ENCODE assay signal across 9 mouse cellular contexts in the genomic region with DNA sequence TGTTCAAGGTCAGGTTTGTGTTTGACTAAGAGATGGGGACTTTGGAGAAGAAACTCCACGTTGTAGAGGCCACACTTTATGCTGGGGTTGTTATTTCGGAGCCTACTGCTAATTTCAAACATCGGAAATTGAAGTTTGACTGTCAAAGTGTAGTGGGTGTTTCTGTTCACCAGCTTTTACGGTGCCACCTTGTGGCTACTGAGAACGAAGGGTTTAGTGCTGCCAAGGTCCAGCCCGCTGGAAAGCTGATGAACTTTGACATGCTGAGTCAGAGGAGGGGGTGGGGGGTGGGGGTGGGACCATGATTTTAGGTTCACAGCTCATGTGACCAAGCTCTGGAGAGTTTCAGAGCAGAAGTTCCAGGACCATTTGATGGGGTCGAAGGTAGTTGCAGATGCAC.
DNase-seq lines count a peak whose midpoint lies in the region; ATAC-seq and TF ChIP-seq lines count a peak whose summit lies in the region.
"Had no signal": no experiment of that assay in that cellular context is flagged by ENCODE, and none has a peak within 500 bp of the region (broad histone marks: within the 10 kb centered on the region; RNA-seq: fewer than 3 reads in every experiment).

No protein-coding gene starts in this region.

- peak; percentile 63 for TF ChIP-seq CTCF in stomach, postnatal 0 days (IDR thresholded peaks at IDR 0.05; ENCODE audit: low read depth)

- H3K36me3 ChIP-seq in heart, embryonic 13.5 days = no peaks in the 10 kb centered on the region
- no peaks in the 10 kb centered on the region for H3K36me3 ChIP-seq in midbrain, embryonic 14.5 days (ENCODE audit: control insufficient read depth, insufficient read depth, low read length)
- H3K36me3 ChIP-seq in midbrain, embryonic 13.5 days = no peaks in the 10 kb centered on the region
- H3K36me3 ChIP-seq in stomach, postnatal 0 days (ENCODE audit: control insufficient read depth, insufficient read depth, low read length) = no peaks in the 10 kb centered on the region
- no peaks in the 10 kb centered on the region for H3K36me3 ChIP-seq in embryonic facial prominence, embryonic 10.5 days (replicated peaks)
- H3K36me3 ChIP-seq: G1E had no signal

- H3K9ac ChIP-seq in heart, embryonic 13.5 days = no peak overlapping the region
- no peak overlapping the region for H3K9ac ChIP-seq in midbrain, embryonic 14.5 days (replicated peaks; ENCODE audit: low read length)
- no peak overlapping the region for H3K9ac ChIP-seq in midbrain, embryonic 13.5 days (replicated peaks)
- H3K9ac ChIP-seq in stomach, postnatal 0 days (ENCODE audit: low read length) = no peak overlapping the region

- H3K27me3 ChIP-seq in heart, embryonic 13.5 days (replicated peaks) = no peaks in the 10 kb centered on the region
- H3K27me3 ChIP-seq in midbrain, embryonic 14.5 days (ENCODE audit: control insufficient read depth, insufficient read depth, low read length) = no peaks in the 10 kb centered on the region
- no peaks in the 10 kb centered on the region for H3K27me3 ChIP-seq in midbrain, embryonic 13.5 days
- H3K27me3 ChIP-seq in stomach, postnatal 0 days (ENCODE audit: control insufficient read depth, insufficient read depth, low read length) = no peaks in the 10 kb centered on the region
- no peaks in the 10 kb centered on the region for H3K27me3 ChIP-seq in embryonic facial prominence, embryonic 10.5 days (replicated peaks; ENCODE audit: low read depth, poor library complexity, severe bottlenecking)

- WGBS in heart, embryonic 13.5 days = 50% methylated on average over 7 of the region's 7 CpGs
- WGBS in midbrain, embryonic 14.5 days = 56% methylated on average over 7 of the region's 7 CpGs
- WGBS in midbrain, embryonic 13.5 days = 61% methylated on average over 7 of the region's 7 CpGs
- 54% methylated on average over 7 of the region's 7 CpGs for WGBS in stomach, postnatal 0 days
- 61% methylated on average over 7 of the region's 7 CpGs for WGBS in embryonic facial prominence, embryonic 10.5 days

- DNase-seq in heart, adult 18-20 months = no peak
- DNase-seq in midbrain, embryonic 14.5 days = peak; percentile 54
- peak; percentile 43 for DNase-seq in kidney, postnatal 14 days
- DNase-seq in stomach, postnatal 0 days (ENCODE audit: low spot score) = no peak
- DNase-seq in frontal cortex, postnatal 36 days (ENCODE audit: low spot score in 2 of 2) = no peak
- no peak for DNase-seq in embryonic facial prominence, embryonic 10.5 days (ENCODE audit: low spot score)

- H3K9me3 ChIP-seq in heart, embryonic 13.5 days = 0 out of 2 replicates have a peak, but pooled peaks cover 5% of the 10 kb centered on the region
- H3K9me3 ChIP-seq in midbrain, embryonic 14.5 days (ENCODE audit: control insufficient read depth, low read length) = no peaks in the 10 kb centered on the region
- H3K9me3 ChIP-seq in midbrain, embryonic 13.5 days = no peaks in the 10 kb centered on the region
- no peaks in the 10 kb centered on the region for H3K9me3 ChIP-seq in stomach, postnatal 0 days (ENCODE audit: control insufficient read depth, low read length)
- H3K9me3 ChIP-seq in embryonic facial prominence, embryonic 10.5 days = no peaks in the 10 kb centered on the region

- H3K27ac ChIP-seq in heart, embryonic 13.5 days (replicated peaks) = no peak overlapping the region
- H3K27ac ChIP-seq in midbrain, embryonic 14.5 days (replicated peaks; ENCODE audit: low read depth, low read length) = no peak overlapping the region
- no peak overlapping the region for H3K27ac ChIP-seq in midbrain, embryonic 13.5 days
- no peak overlapping the region for H3K27ac ChIP-seq in stomach, postnatal 0 days (replicated peaks)
- no peak overlapping the region for H3K27ac ChIP-seq in embryonic facial prominence, embryonic 10.5 days (replicated peaks)

- H3K4me2 ChIP-seq in heart, embryonic 13.5 days = peak overlapping the region; percentile 40
- no peak overlapping the region for H3K4me2 ChIP-seq in midbrain, embryonic 14.5 days (ENCODE audit: low read length)
- H3K4me2 ChIP-seq in midbrain, embryonic 13.5 days (replicated peaks) = no peak overlapping the region
- H3K4me2 ChIP-seq in stomach, postnatal 0 days (replicated peaks; ENCODE audit: low read depth) = peak overlapping the region; percentile 27; the same call in 1 of the 2 replicates

- H3K4me3 ChIP-seq in heart, embryonic 13.5 days = no peak overlapping the region
- H3K4me3 ChIP-seq in midbrain, embryonic 14.5 days (replicated peaks; ENCODE audit: low read depth, low read length) = no peak overlapping the region
- no peak overlapping the region for H3K4me3 ChIP-seq in midbrain, embryonic 13.5 days (replicated peaks)
- no peak overlapping the region for H3K4me3 ChIP-seq in stomach, postnatal 0 days (ENCODE audit: low read depth, low read length)
- no peak overlapping the region for H3K4me3 ChIP-seq in embryonic facial prominence, embryonic 10.5 days

- no peak for ATAC-seq in heart, embryonic 13.5 days (ENCODE audit: extremely low read depth, insufficient number of reproducible peaks, low FRiP score, low TSS enrichment)
- ATAC-seq in midbrain, embryonic 14.5 days (ENCODE audit: low FRiP score, low TSS enrichment) = no peak
- no peak for ATAC-seq in midbrain, embryonic 13.5 days
- no peak for ATAC-seq in stomach, postnatal 0 days (ENCODE audit: low FRiP score, low TSS enrichment)

- H3K4me1 ChIP-seq in heart, embryonic 13.5 days = peaks cover 55% of the 10 kb centered on the region
- H3K4me1 ChIP-seq in midbrain, embryonic 14.5 days (ENCODE audit: control insufficient read depth, insufficient read depth, low read length) = peaks cover 13% of the 10 kb centered on the region
- H3K4me1 ChIP-seq in midbrain, embryonic 13.5 days (replicated peaks) = peaks cover 28% of the 10 kb centered on the region
- H3K4me1 ChIP-seq in stomach, postnatal 0 days (replicated peaks; ENCODE audit: control insufficient read depth, insufficient read depth) = no peaks in the 10 kb centered on the region
- peaks cover 47% of the 10 kb centered on the region for H3K4me1 ChIP-seq in embryonic facial prominence, embryonic 10.5 days

- no peak for TF ChIP-seq EP300 in stomach, postnatal 0 days (optimal IDR thresholded peaks at IDR 0.05)

Comparison
In these comparisons a context has a peak if more than half of its experiments do, and no peak if none do; other contexts are left out.
1. H3K4me2 ChIP-seq: peak in heart, embryonic 13.5 days (single experiment) and stomach, postnatal 0 days (single experiment); none in midbrain, embryonic 14.5 days (single experiment) and midbrain, embryonic 13.5 days (single experiment).
2. DNase-seq: peak in midbrain, embryonic 14.5 days (single experiment) and kidney, postnatal 14 days (single experiment); none in heart, adult 18-20 months (0 of 2), stomach, postnatal 0 days (single experiment), frontal cortex, postnatal 36 days (0 of 2) and embryonic facial prominence, embryonic 10.5 days (single experiment).